Mouse (Mus musculus) embryonic stem cell, embryonic (primary cell): ENCODE data around the gene Mpg.

Experiments
- CTCF ChIA-PET, 4 experiments: fragments of 300-600 bp in 2 of 4; fragments of 350-600 bp in 2 of 4; sonication (Branson Sonifier 250); formaldehyde crosslinking; loops; one replicate each; lab custom pipeline; 2022; ENCODE audit warnings: inconsistent platforms in 2 of 4; lab: Charles Lee
- POLR2A ChIA-PET, 4 experiments: fragments of 300-600 bp in 2 of 4; fragments of 350-600 bp in 2 of 4; sonication (Branson Sonifier 250); formaldehyde crosslinking; loops; one replicate each; lab custom pipeline; 2022; ENCODE audit warnings: antibody characterized with exemption in 4 of 4, inconsistent platforms in 1 of 4; lab: Charles Lee

The Mpg gene

GRCm38 (mm10) chr11:32221225-32221950 is 4.9 kb upstream of the Mpg start:
- CTCF ChIA-PET, result interaction anchor here (0.7 to 4.2 kb wide), 22 partner anchors 11 to 152 kb away, joined by 3 to 36 read pairs (median 6); partner anchors contain the start of genes Hbq1b (in 2 of the 4) and Snrnp25 (in 1 of the 4)
- POLR2A ChIA-PET, result interaction anchor here in 3 of 4 experiments (0.6 to 13.6 kb wide), 28 partner anchors 10 to 311 kb away, joined by 3 to 108 read pairs (median 4); partner anchors contain the start of genes Snrnp25 (in 3 of the 3), Nprl3 (in 2 of the 3) and Stk10 (in 1 of the 3)

DNA sequence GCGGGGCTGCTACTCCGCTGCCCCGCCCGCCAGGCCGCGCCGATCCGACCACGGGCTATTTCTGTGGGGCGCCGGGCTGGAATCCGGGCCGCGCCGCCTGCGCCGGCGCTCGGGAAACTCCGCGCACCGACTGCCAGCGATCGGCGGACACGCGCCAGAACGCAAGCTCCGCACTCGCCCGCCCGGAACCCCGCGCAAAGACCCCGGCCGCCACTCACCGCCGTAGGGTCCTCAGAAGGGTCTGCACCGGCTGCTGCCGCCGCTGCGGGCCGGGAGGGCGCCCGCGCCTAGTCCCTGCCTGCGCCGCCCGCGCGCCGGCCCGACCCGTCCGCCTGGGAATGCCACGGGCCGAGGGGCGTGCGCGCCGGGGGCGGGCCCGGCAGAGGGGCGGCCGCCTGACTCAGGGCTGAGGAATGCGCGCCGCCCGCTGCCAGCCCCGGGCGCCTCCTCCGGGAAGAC is 4.3 kb upstream of the Mpg start, which contains the start of gene Rhbdf1:
Gene Rhbdf1 (minus strand): TSS at position 350 of the 459 bp plus-strand sequence.
- CTCF ChIA-PET, result interaction anchor here in 3 of 4 experiments (0.7 to 4.2 kb wide), 6 partner anchors 16 to 127 kb away, joined by 3 to 36 read pairs (median 11); partner anchors contain the start of gene Snrnp25 (in 1 of the 3)
- POLR2A ChIA-PET, result interaction anchor here in 3 of 4 experiments (0.6 to 13.6 kb wide), 15 partner anchors 12 to 311 kb away, joined by 3 to 108 read pairs (median 4); partner anchors contain the start of genes Nprl3 (in 2 of the 3), Snrnp25 (in 2 of the 3) and Stk10 (in 1 of the 3)

DNA sequence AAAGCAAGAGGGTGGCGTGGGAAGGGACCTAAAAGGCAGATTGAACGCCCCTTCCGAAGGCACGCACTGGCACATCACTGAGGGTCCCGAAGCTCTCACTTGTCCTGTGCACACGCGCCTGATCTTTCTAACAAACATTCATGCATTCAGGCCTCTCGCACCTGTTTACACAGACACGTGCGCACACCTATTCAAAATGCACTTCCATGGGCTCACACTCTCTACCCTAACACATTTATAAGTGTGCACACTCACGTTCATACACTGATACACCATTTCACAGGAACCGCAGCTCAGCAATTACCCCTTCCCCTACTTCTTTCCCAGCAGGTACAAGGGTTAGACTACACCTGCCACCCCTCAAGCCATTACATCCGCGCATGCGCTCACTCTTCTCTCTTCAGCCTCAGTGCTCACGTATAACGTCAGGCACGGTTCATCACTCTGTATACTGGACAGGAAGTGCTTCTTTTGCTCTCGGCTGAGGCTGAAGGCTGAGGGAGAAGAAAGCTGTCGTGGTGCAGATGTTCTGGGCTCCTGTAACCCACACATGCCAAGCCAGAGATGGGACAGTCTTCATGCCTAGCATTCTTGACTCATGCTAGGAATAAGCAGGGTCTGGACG is 3.6 kb upstream of the Mpg start:
- POLR2A ChIA-PET, result interaction anchor here in 2 of 4 experiments (0.6 to 13.6 kb wide), 14 partner anchors 12 to 310 kb away, joined by 3 to 108 read pairs (median 4); partner anchors contain the start of genes Snrnp25 (in 2 of the 2), Nprl3 (in 1 of the 2) and Stk10 (in 1 of the 2)
- CTCF ChIA-PET, result interaction anchor here in 3 of 4 experiments (0.5 to 4.2 kb wide), 9 partner anchors 8 to 126 kb away, joined by 3 to 36 read pairs (median 5); partner anchors contain the start of gene Snrnp25 (in 1 of the 3)

DNA sequence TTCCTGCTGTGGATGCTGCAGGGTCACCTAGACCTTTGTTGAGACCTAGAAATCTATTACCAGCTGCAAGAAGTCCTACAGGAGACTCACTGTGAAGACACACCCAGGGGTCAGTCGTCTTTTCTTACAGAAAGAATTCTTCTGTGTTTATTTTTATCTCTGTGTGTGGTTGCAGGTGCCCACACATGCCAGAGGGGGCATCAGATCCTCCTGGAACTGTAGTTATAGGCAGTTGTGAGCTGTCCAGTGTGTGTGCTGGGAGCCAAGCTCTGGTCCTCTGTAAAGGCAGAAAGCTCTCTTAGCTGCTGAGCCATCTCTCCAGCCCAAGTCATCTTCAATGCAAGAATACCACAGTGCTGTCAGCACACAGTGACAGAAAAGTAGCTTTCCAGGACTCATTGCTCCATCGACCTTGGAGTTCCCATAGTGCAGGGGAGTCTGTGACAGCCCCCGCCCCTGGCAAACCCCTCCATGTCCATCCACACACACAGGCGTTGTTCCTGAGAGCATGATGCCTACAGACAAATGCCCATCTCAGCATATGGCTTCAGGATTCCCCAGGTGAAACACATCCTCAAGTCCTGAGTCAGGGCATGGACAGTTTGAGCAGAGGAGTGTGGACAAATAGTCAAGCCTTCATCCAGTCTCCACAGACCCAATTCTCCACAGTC is 2.9 kb upstream of the Mpg start:
- POLR2A ChIA-PET, result interaction anchor here in 2 of 4 experiments (1.1 to 13.6 kb wide), 11 partner anchors 11 to 419 kb away, joined by 3 to 108 read pairs (median 4); partner anchors contain the start of genes Snrnp25 (in 2 of the 2), Fbxw11 (in 1 of the 2), Nprl3 (in 1 of the 2) and Stk10 (in 1 of the 2)

GRCm38 (mm10) chr11:32224468-32225139 is 1.7 kb upstream of the Mpg start:
- ChIA-PET POLR2A (interaction anchor here in 3 of 4 experiments (0.6 to 13.6 kb wide), 11 partner anchors 10 to 719 kb away, joined by 3 to 108 read pairs (median 4); partner anchors contain the start of genes Snrnp25 (in 2 of the 3), Fbxw11 (in 1 of the 3) and Stk10 (in 1 of the 3)), CTCF (interaction anchor here (0.5 to 3.0 kb wide), 13 partner anchors 11 to 118 kb away, joined by 3 to 15 read pairs (median 4); partner anchors contain the start of gene Snrnp25 (in 2 of the 4))

More for the DNA sequence above, 2.9 kb upstream of the Mpg start:
- CTCF ChIA-PET, result interaction anchor here (0.5 to 4.2 kb wide), 13 partner anchors 9 to 113 kb away, joined by 3 to 36 read pairs (median 4); partner anchors contain the start of gene Snrnp25 (in 2 of the 4)

DNA sequence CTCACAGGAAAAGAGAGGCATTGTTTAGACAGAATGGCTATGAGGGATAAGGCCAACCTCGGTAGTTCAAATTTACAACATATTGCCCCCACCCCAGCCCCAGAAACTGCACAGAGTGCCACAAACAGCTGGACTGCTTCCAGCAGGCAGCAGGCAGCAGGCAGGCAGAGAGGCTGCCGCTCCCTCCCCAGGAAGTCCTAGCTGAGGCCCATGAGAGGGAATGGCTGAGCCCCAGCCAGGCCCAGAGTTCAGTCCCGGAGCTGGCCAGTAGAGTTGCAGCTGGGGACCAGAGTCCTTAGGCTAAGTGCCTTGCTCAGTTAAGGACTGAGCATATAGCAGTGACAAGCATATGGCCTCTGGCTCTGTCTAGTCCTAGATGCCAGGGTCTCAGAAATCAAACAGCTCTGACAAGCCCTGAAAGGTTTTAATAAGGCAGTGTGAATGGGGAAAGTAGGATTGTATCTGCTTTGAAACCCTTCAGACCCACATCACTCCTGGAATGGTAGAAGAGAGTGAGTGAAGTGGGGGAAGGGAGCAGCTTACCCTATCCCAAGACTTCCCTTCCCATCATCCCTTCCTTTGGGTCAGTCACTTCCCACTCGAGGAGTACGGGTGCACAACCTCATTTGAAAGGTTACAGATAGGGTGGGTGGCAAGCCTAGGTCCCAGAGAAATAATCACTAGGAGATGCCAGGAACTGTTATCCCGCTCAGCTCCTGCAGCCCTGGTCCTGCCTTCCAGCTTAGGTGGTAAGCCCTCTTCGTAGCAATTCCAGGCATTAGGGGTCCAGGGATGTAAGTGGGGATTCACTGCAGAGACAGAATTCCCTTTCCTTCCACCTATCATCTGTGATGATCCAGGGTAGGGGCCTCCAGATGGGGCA is 842 bp upstream of the Mpg start:
- ChIA-PET POLR2A (interaction anchor here in 2 of 4 experiments (0.7 to 13.6 kb wide), 5 partner anchors 9 to 355 kb away, joined by 3 to 108 read pairs (median 4); partner anchors contain the start of gene Snrnp25 (in 1 of the 2)), CTCF (interaction anchor here in 3 of 4 experiments (0.7 to 3.0 kb wide), 7 partner anchors 12 to 117 kb away, joined by 3 to 15 read pairs (median 5); partner anchors contain the start of gene Snrnp25 (in 1 of the 3))

- CTCF ChIA-PET, result interaction anchor here in 1 of 4 experiments (1.0 to 1.3 kb wide), 2 partner anchors 9 to 10 kb away, joined by 3 to 6 read pairs; no protein-coding TSS in a partner anchor
- POLR2A ChIA-PET, result interaction anchor here in 3 of 4 experiments (0.6 to 3.5 kb wide), 10 partner anchors 9 to 36 kb away, joined by 3 to 16 read pairs (median 4); partner anchors contain the start of gene Snrnp25 (in 1 of the 3)
These were observed 736 bp downstream of the Mpg start for GRCm38 (mm10) chr11:32227041-32227440.

DNA sequence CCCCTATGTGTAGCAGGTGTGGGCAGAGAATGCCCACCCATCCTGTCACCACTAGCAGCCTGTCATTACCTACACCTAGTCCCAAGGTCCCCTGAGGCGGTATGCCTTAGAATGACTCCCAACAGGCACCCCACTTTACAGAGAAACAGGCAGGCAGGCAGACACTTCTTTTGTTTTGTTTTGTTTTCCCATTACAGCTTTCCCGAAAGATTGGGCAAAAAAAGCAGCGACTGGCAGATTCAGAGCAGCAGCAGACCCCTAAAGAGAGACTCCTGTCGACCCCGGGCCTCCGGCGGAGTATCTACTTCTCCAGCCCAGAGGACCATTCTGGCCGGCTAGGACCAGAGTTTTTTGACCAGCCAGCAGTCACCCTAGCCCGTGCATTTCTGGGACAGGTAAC is 1.2 kb downstream of the Mpg start:
- POLR2A ChIA-PET, result interaction anchor here in 3 of 4 experiments (0.6 to 1.3 kb wide), 4 partner anchors 9 to 35 kb away, joined by 4 to 5 read pairs (median 5); no protein-coding TSS in a partner anchor
- CTCF ChIA-PET, result interaction anchor here in 1 of 4 experiments (1.0 to 1.3 kb wide), 2 partner anchors 9 to 10 kb away, joined by 3 to 6 read pairs; no protein-coding TSS in a partner anchor

DNA sequence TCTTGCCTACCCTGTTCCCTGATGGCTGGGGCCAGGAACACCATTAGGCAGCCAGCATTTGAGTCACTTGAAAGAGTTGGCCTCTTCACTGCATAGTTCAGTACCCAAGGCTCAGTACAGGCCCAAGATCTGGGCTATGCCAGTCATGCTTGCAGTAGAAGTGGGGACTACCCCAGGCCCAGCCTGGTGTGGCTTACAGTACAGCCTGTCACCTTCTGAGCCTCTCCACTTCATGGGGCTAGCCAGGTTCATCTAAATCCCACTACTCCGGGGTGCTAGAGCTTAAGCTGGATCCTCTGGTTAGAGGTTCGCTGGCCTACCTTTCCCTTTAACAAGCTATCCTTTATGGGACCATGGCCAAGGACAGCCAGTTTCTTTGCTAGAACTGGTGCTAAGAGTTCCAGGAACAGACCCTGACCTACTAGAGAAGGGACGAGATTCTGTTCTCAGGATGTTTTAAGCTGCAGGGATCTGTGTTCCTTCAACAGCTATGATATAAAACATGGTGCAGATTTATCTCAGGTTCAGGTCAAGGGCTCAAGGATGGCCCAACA is 2.1 kb downstream of the Mpg start:
- CTCF ChIA-PET, result interaction anchor here in 2 of 4 experiments (0.7 to 1.8 kb wide), 3 partner anchors 8 to 46 kb away, joined by 3 to 4 read pairs (median 3); no protein-coding TSS in a partner anchor
- POLR2A ChIA-PET, result interaction anchor here in 3 of 4 experiments (0.7 to 1.4 kb wide), 9 partner anchors 9 to 1403 kb away, joined by 3 to 4 read pairs (median 3); partner anchors contain the start of gene Snrnp25 (in 1 of the 3)

DNA sequence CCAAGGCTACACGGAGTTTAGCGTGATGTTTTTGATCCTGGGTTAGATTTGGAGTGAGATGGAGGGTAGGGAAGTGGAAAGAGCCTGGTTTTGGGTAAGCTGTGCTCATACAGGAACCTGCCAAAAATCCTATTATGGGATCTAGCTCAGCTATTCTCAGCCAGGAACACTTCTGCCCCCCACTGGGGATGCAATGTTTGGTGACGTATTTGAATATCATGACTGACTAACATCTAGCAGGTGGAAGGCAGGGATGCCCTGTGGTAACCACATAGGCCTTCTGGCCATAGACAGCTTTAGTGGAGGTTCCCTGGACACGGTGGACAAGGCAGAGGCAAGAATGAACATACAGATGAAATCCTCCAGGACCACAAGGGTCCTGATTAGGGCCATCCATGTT is 3.9 kb downstream of the Mpg start:
- POLR2A ChIA-PET, result interaction anchor here in 3 of 4 experiments (1.2 to 10.1 kb wide), 5 partner anchors 9 to 27 kb away, joined by 3 to 108 read pairs (median 5); partner anchors contain the start of gene Rhbdf1 (in 1 of the 3)

GRCm38 (mm10) chr11:32231125-32231524 is 4.8 kb downstream of the Mpg start:
- ChIA-PET POLR2A (interaction anchor here in 2 of 4 experiments (0.8 to 10.1 kb wide), 3 partner anchors 12 to 28 kb away, joined by 3 to 108 read pairs (median 4); partner anchors contain the start of genes Rhbdf1 (in 1 of the 2) and Snrnp25 (in 1 of the 2)), CTCF (interaction anchor here in 2 of 4 experiments (0.8 to 1.8 kb wide), 6 partner anchors 9 to 90 kb away, joined by 3 to 7 read pairs (median 3); no protein-coding TSS in a partner anchor)

More for the DNA sequence above, 3.9 kb downstream of the Mpg start:
- CTCF ChIA-PET, result interaction anchor here in 1 of 4 experiments (0.7 to 1.8 kb wide), 5 partner anchors 8 to 91 kb away, joined by 3 to 7 read pairs (median 3); no protein-coding TSS in a partner anchor

GRCm38 (mm10) chr11:32232848-32233247 is 6.5 kb downstream of the Mpg start:
- CTCF ChIA-PET, result interaction anchor here (0.6 to 1.9 kb wide), 10 partner anchors 11 to 88 kb away, joined by 3 to 4 read pairs (median 3); no protein-coding TSS in a partner anchor
- POLR2A ChIA-PET, result interaction anchor here in 2 of 4 experiments (0.9 to 10.1 kb wide), 6 partner anchors 11 to 28 kb away, joined by 3 to 108 read pairs (median 5); partner anchors contain the start of genes Rhbdf1 (in 1 of the 2) and Snrnp25 (in 1 of the 2)

- ChIA-PET CTCF (interaction anchor here (1.1 to 1.6 kb wide), 6 partner anchors 13 to 87 kb away, joined by 3 to 4 read pairs (median 3); no protein-coding TSS in a partner anchor), POLR2A (interaction anchor here in 2 of 4 experiments (1.0 to 10.1 kb wide), 3 partner anchors 12 to 29 kb away, joined by 3 to 108 read pairs (median 11); partner anchors contain the start of genes Rhbdf1 (in 1 of the 2) and Snrnp25 (in 1 of the 2))
These were observed 7.6 kb downstream of the Mpg start for GRCm38 (mm10) chr11:32233895-32234294.
